Mouse (Mus musculus): ENCODE measurements around the gene Gm3543.
"Not testable (repeated sequence)": the region's sequence is repeated elsewhere in the genome, so short reads cannot be mapped to it uniquely, and the experiment has no call there.

Gm3543 gene

GRCm38 (mm10) chr14:41983225-41983624 lies at the start of gene Gm3543:
Gm3543 (minus strand) TSS chr14:41983325.
- not testable (repeated sequence) for DNase-seq

- not testable (repeated sequence) for DNase-seq
These were observed 14.5 kb downstream of the Gm3543 start for GRCm38 (mm10) chr14:41968596-41968995.

- not testable (repeated sequence) for DNase-seq
These were observed 15.3 kb downstream of the Gm3543 start, which contains the start of gene Gm6401 for GRCm38 (mm10) chr14:41967827-41968226. Gm6401 (minus strand) TSS chr14:41967927.

GRCm38 (mm10) chr14:41964095-41964494 lies 19.0 kb downstream of the Gm3543 start:
- not testable (repeated sequence) for DNase-seq

- not testable (repeated sequence) for DNase-seq
These were observed 39.4 kb downstream of the Gm3543 start, which contains the start of gene 1700024B05Rik for GRCm38 (mm10) chr14:41943695-41944094. 1700024B05Rik (plus strand) TSS chr14:41943995.
